Mouse (Mus musculus): Measurements from ENCODE around the gene Tpo. TPM values are rescaled to one million over a fixed set of nuclear protein-coding genes. Genes with fewer than 3 reads are reported as not detected.
A peak's percentile ranks its signal among the peaks of the same experiment; 100 is the strongest.

The Tpo gene
- 0.36 and 0.43 TPM in 2 replicates for polyA plus RNA-seq (2012; rRNA removed)

DNA sequence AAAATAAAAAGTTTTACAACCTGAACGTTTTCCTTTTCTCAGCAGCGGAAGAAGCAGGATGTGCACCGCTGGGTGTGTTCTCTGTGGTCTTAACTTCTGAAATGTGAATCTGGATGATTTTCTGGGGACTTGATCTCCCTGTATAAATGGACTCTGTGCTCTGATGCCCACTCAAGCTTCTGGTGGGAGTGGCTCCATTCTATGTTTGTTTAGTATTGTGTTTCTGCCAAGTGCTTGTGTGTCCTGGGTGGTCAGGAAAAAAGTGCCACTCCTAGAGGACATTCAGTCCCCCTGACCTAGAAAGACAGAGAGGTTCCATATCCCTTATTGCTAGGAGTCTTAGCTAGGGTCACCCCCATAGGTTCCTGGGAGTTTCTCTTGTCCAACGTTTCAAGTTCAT, at the start of gene Tpo:
TSS of gene Tpo (minus strand) at position 101 of the 400 bp plus-strand sequence.
- TF ChIP-seq POLR2A (IDR thresholded peaks at IDR 0.05; ENCODE audit: borderline replicate concordance, insufficient read depth, low read length) (no peak), CTCF (IDR thresholded peaks at IDR 0.05; ENCODE audit: borderline replicate concordance, insufficient read depth, low read depth, low read length) (no peak)
- Histone ChIP-seq H3K27ac (ENCODE audit: insufficient read depth, low read length) (no peak within 1 kb of the TSS), H3K4me3 (replicated peaks; ENCODE audit: insufficient read depth, low read depth, low read length) (no peak within 1 kb of the TSS), H3K27me3 (ENCODE audit: control insufficient read depth, insufficient read depth, low read length) (no peaks in the 10 kb centered on the region), H3K4me1 (ENCODE audit: control insufficient read depth, insufficient read depth, low read length) (no peaks in the 10 kb centered on the region)
- DNase-seq, result no peak
- WGBS, result 89% methylated on average over 4 of the region's 4 CpGs

DNA sequence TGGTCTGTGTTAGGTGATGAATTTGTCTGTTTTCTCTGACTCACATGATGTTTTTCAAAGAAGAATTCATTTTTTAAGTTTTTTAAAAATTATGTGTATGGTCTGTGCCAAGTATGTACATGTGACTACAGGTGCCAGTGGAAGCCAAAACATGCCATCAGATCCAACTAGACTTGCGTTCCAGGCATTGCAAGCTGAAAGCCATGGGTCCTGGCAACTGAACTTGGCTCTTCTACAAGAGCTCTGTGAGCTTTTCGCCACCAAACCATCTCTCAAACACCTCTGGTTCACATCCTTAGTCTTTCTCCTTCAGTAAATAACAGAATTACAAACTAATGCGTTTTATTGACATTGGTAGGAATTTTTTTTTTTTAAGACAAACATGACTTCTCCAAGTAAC, 49.3 kb upstream of the Tpo start:
- Histone ChIP-seq H3K4me3 (replicated peaks; ENCODE audit: insufficient read depth, low read depth, low read length) (no peak overlapping the region), H3K4me1 (ENCODE audit: control insufficient read depth, insufficient read depth, low read length) (peaks cover 4% of the 10 kb centered on the region; the same call in 1 of the 2 replicates), H3K27me3 (ENCODE audit: control insufficient read depth, insufficient read depth, low read length) (no peaks in the 10 kb centered on the region), H3K27ac (ENCODE audit: insufficient read depth, low read length) (no peak overlapping the region)
- 52% methylated on average over 3 of the region's 3 CpGs for WGBS
- no peak for DNase-seq
- no peak for TF ChIP-seq CTCF (IDR thresholded peaks at IDR 0.05; ENCODE audit: borderline replicate concordance, insufficient read depth, low read depth, low read length)
- no peak for TF ChIP-seq POLR2A (IDR thresholded peaks at IDR 0.05; ENCODE audit: borderline replicate concordance, insufficient read depth, low read length)

DNA sequence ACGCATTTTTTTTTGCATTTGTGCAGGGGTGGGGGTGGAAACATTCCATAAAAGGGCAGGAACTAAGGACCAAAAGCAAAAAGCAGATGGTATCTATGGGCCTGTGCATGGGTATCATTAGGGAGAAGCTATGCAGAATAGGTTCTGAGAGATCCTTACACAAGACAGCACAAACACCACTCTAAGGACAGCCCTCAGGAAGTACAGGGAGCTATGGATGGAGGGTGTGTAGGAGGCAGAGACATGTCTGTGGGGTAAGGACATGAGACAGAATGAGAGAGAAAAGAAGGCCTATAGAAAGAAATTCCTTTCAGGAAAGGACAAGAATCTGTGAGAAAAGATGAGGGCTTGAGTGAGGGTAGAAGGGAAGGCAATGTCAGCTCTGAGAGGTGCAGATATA, 47.2 kb upstream of the Tpo start:
- Histone ChIP-seq H3K27ac (ENCODE audit: insufficient read depth, low read length) (no peak overlapping the region), H3K4me3 (replicated peaks; ENCODE audit: insufficient read depth, low read depth, low read length) (no peak overlapping the region), H3K27me3 (ENCODE audit: control insufficient read depth, insufficient read depth, low read length) (no peaks in the 10 kb centered on the region), H3K4me1 (ENCODE audit: control insufficient read depth, insufficient read depth, low read length) (peaks cover 4% of the 10 kb centered on the region; the same call in 1 of the 2 replicates)
- WGBS, result 94% methylated on average over 1 of the region's 1 CpGs
- no peak for DNase-seq
- TF ChIP-seq POLR2A (IDR thresholded peaks at IDR 0.05; ENCODE audit: borderline replicate concordance, insufficient read depth, low read length) (no peak), CTCF (IDR thresholded peaks at IDR 0.05; ENCODE audit: borderline replicate concordance, insufficient read depth, low read depth, low read length) (no peak)

DNA sequence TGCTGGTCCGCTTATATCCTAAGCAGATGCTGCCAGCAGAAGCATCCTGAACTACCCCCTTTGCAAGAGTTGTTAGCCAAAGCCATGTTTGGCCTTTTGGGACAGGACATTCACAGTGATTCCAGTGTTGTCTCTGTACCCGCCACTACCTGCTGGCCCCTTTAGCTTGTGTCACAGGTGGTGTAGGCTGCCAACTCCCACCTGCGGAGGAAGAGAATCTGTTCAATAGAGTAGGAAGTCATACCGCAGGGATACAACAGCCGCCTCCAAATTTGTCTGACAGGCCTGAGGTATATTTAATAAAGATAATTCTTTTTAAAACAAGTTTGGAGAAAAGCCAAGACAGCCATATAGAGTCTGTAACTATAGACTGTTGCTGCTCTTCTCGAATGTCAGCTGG, 45.5 kb upstream of the Tpo start:
- H3K4me3 ChIP-seq (replicated peaks; ENCODE audit: insufficient read depth, low read depth, low read length), result no peak overlapping the region
- no peak overlapping the region for H3K27ac ChIP-seq (ENCODE audit: insufficient read depth, low read length)
- no peaks in the 10 kb centered on the region for H3K27me3 ChIP-seq (ENCODE audit: control insufficient read depth, insufficient read depth, low read length)
- DNase-seq, result peak; percentile 18 to 42
- H3K4me1 ChIP-seq (ENCODE audit: control insufficient read depth, insufficient read depth, low read length), result peaks cover 4% of the 10 kb centered on the region; the same call in 1 of the 2 replicates
- no peak for TF ChIP-seq POLR2A (IDR thresholded peaks at IDR 0.05; ENCODE audit: borderline replicate concordance, insufficient read depth, low read length)
- WGBS, result 26% methylated on average over 6 of the region's 6 CpGs

DNA sequence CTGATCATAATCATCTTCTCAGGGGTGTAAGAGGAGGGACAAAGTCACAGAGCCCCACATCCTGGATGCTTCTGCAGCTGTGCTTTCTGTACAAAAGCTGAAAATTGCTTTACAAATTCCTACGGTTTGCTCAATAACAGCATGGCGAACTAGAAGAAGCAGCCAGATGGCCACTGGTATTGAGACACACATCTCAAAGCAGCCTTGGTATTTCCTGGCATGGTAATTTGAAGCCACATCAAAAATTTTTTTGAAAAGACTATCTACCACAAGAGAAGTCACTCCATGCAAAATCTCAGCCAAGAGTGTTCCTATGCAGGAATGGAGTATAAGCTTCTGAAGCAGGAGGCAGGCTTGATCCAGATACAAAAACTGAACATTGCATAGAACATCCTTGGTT, 45.1 kb upstream of the Tpo start:
- Histone ChIP-seq H3K27me3 (ENCODE audit: control insufficient read depth, insufficient read depth, low read length) (no peaks in the 10 kb centered on the region), H3K4me1 (ENCODE audit: control insufficient read depth, insufficient read depth, low read length) (peaks cover 4% of the 10 kb centered on the region; the same call in 1 of the 2 replicates), H3K27ac (ENCODE audit: insufficient read depth, low read length) (no peak overlapping the region), H3K4me3 (replicated peaks; ENCODE audit: insufficient read depth, low read depth, low read length) (no peak overlapping the region)
- DNase-seq, result no peak
- 63% methylated on average over 2 of the region's 2 CpGs for WGBS
- TF ChIP-seq POLR2A (IDR thresholded peaks at IDR 0.05; ENCODE audit: borderline replicate concordance, insufficient read depth, low read length), result no peak
- no peak for TF ChIP-seq CTCF (IDR thresholded peaks at IDR 0.05; ENCODE audit: borderline replicate concordance, insufficient read depth, low read depth, low read length)

DNA sequence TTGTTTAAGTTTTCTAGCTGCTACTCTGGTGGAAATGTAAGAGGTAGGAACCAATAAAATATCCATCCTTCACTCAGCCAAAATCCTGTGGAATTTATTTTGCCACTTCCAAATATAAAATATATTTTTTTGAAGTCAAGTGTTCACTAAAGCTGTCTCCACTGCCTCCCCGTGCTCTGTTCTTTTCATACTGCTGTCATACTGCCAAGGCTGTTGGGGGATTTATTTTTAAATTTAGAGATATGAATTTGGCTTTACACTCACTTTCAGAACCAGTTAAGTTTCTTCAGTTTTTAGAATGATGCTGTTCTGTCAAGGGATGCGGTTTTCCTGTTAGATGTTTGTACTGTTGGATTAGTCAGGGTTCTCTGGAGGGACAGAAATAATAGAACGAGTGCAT, 36.1 kb upstream of the Tpo start:
- Histone ChIP-seq H3K4me3 (replicated peaks; ENCODE audit: insufficient read depth, low read depth, low read length) (no peak overlapping the region), H3K4me1 (ENCODE audit: control insufficient read depth, insufficient read depth, low read length) (no peaks in the 10 kb centered on the region), H3K27ac (ENCODE audit: insufficient read depth, low read length) (no peak overlapping the region), H3K27me3 (ENCODE audit: control insufficient read depth, insufficient read depth, low read length) (no peaks in the 10 kb centered on the region)
- 82% methylated on average over 3 of the region's 3 CpGs for WGBS
- no peak for DNase-seq
- TF ChIP-seq CTCF (IDR thresholded peaks at IDR 0.05; ENCODE audit: borderline replicate concordance, insufficient read depth, low read depth, low read length), result no peak
- no peak for TF ChIP-seq POLR2A (IDR thresholded peaks at IDR 0.05; ENCODE audit: borderline replicate concordance, insufficient read depth, low read length)

DNA sequence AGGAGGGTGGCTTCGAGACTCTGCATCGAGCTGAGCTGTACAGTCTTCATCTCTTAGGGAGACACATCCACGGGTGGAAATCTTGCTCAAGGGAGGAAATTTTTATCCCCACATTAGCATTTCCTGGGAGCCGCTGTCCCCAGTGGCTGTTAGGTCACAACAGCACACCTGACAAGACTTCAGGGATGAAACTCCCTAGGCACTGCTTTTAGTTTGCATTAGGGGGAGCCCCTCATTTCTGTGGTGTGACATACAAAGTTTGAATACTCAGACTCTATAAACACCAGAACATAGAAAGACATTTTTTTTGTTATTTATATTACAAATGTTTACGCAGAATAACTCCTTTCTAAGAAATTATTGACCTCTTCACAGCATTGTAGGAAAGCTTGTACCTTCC, 32.1 kb upstream of the Tpo start:
- TF ChIP-seq CTCF (IDR thresholded peaks at IDR 0.05; ENCODE audit: borderline replicate concordance, insufficient read depth, low read depth, low read length), result no peak
- TF ChIP-seq POLR2A (IDR thresholded peaks at IDR 0.05; ENCODE audit: borderline replicate concordance, insufficient read depth, low read length), result no peak
- 83% methylated on average over 5 of the region's 5 CpGs for WGBS
- no peaks in the 10 kb centered on the region for H3K4me1 ChIP-seq (ENCODE audit: control insufficient read depth, insufficient read depth, low read length)
- no peaks in the 10 kb centered on the region for H3K27me3 ChIP-seq (ENCODE audit: control insufficient read depth, insufficient read depth, low read length)
- H3K4me3 ChIP-seq (replicated peaks; ENCODE audit: insufficient read depth, low read depth, low read length), result no peak overlapping the region
- no peak for DNase-seq
- H3K27ac ChIP-seq (ENCODE audit: insufficient read depth, low read length), result no peak overlapping the region

DNA sequence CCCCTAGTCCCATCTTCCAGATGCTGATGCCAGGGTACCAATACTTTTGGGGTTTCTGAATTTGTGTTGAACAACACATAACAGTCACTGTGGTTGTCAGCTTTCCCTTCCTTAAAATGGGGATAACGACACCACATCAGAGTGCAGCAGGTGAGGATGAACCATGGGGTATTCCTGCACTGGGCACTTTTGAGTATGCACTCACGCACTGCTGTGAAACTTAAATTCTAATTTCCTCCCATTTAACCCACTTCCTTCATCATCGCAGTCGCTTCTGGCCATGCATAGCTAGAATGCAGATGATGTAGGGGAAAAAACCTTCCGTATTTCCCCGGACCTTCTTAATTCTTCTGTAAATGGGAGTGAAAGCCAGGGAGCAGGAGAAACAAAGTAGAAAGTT, 31.6 kb upstream of the Tpo start:
- H3K27ac ChIP-seq (ENCODE audit: insufficient read depth, low read length), result no peak overlapping the region
- WGBS, result 97% methylated on average over 6 of the region's 6 CpGs
- TF ChIP-seq CTCF (IDR thresholded peaks at IDR 0.05; ENCODE audit: borderline replicate concordance, insufficient read depth, low read depth, low read length) (no peak), POLR2A (IDR thresholded peaks at IDR 0.05; ENCODE audit: borderline replicate concordance, insufficient read depth, low read length) (no peak)
- no peaks in the 10 kb centered on the region for H3K27me3 ChIP-seq (ENCODE audit: control insufficient read depth, insufficient read depth, low read length)
- no peak for DNase-seq
- H3K4me3 ChIP-seq (replicated peaks; ENCODE audit: insufficient read depth, low read depth, low read length), result no peak overlapping the region
- H3K4me1 ChIP-seq (ENCODE audit: control insufficient read depth, insufficient read depth, low read length), result no peaks in the 10 kb centered on the region
